Mouse (Mus musculus) lung, postnatal 0 days (tissue): Measurements from ENCODE around the gene Arrdc3. TPM values are rescaled to one million over a fixed set of nuclear protein-coding genes. Genes with fewer than 3 reads are reported as not detected.

Experiments used
- ATAC-seq: fragments of 200-750 bp; cut with Nextera tagmentation; 2 replicates; pipeline ENCODE4 v1.8.0; 2017; ENCODE audit warnings: moderate library complexity
- DNase-seq: peaks from one replicate; pipeline ENCODE4 v3.0.0-alpha.2; 2016; ENCODE audit warnings: low spot score
- H3K27ac ChIP-seq: fragments of 300-500 bp; sonication (generic); 2 replicates; pipeline ENCODE4 v1.5.1; 2014; ENCODE audit warnings: antibody characterized with exemption, mild to moderate bottlenecking, low read length, mixed read lengths
- H3K27me3 ChIP-seq: fragments of 300-500 bp; sonication (generic); replicated peaks from 2 replicates; pipeline ENCODE4 v1.6.1; 2014; ENCODE audit warnings: low read length, mixed read lengths; ENCODE audit not compliant: insufficient read depth
- H3K36me3 ChIP-seq: fragments of 300-500 bp; sonication (generic); 2 replicates; pipeline ENCODE4 v1.6.1; 2014; ENCODE audit warnings: low read length, mixed read lengths; ENCODE audit not compliant: insufficient read depth
- H3K4me1 ChIP-seq: fragments of 300-500 bp; sonication (generic); 2 replicates; pipeline ENCODE4 v1.6.1; 2014; ENCODE audit warnings: antibody characterized with exemption, low read depth, low read length, mixed read lengths; ENCODE audit not compliant: insufficient read depth
- H3K4me2 ChIP-seq: fragments of 300-500 bp; sonication (generic); replicated peaks from 2 replicates; pipeline ENCODE4 v1.6.1; 2014; ENCODE audit warnings: low read depth, mild to moderate bottlenecking, low read length, moderate library complexity, mixed read lengths
- H3K4me3 ChIP-seq: fragments of 300-500 bp; sonication (generic); 2 replicates; pipeline ENCODE4 v1.5.1; 2014; ENCODE audit warnings: low read depth, low read length
- H3K9ac ChIP-seq: fragments of 300-500 bp; sonication (generic); replicated peaks from 2 replicates; pipeline ENCODE4 v1.6.1; 2014; ENCODE audit warnings: low read depth, mild to moderate bottlenecking
- H3K9me3 ChIP-seq: fragments of 300-500 bp; sonication (generic); 2 replicates; pipeline ENCODE4 v1.6.1; 2016; ENCODE audit warnings: low read length, mixed read lengths
- CTCF ChIP-seq: IDR thresholded peaks from 2 replicates; pipeline ENCODE4 v1.5.1; 2016; ENCODE audit warnings: antibody characterized with exemption, mild to moderate bottlenecking
- EP300 ChIP-seq: IDR thresholded peaks from 2 replicates; pipeline ENCODE4 v1.6.1; 2016; ENCODE audit warnings: antibody characterized with exemption, mild to moderate bottlenecking, control low read depth
- polyA plus RNA-seq: library from polyadenylated mRNA; unstranded; fragments of >200 nt; fragmentation: Nextera tagmentation; extraction: Ambion mirVana; gene quantifications from 2 replicates; pipeline ENCODE4 v1.2.1, GENCODE M21; 2015

Arrdc3 gene
- polyA plus RNA-seq, 1 experiment from 2014 or later = 59.5 TPM

DNA sequence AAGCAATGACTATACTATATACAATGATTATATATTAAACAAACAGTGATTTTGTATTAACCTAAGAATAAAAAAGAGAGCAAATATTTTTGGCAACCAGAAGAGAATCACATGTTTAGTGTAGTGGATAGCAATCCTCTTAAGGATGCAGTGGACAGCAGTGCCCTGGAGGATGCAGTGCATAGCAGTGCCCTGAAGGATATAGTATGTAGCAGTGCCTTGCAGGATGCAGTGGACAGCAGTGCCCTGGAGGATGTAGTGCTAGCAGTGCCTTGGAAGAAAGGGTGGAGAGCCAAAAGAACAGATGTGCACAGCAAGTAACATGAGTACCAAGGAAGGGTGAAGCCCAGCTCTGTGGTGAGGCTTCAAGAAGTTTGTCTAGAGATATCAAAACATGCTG, 61.3 kb downstream of the Arrdc3 start:
- H3K9ac ChIP-seq = no peak overlapping the region
- no peak overlapping the region for H3K4me2 ChIP-seq
- no peak for ATAC-seq
- no peaks in the 10 kb centered on the region for H3K27me3 ChIP-seq
- no peak overlapping the region for H3K27ac ChIP-seq
- H3K9me3 ChIP-seq = no peaks in the 10 kb centered on the region
- DNase-seq = no peak
- H3K4me3 ChIP-seq = no peak overlapping the region
- H3K4me1 ChIP-seq = peaks cover 15% of the 10 kb centered on the region; the same call in 1 of the 2 replicates
- no peaks in the 10 kb centered on the region for H3K36me3 ChIP-seq
- TF ChIP-seq CTCF (peak; percentile 9; the same call in 1 of the 2 replicates), EP300 (no peak)
